Mouse (Mus musculus): ENCODE data around the gene B430218F22Rik. TPM values are rescaled to one million over a fixed set of nuclear protein-coding genes. Genes with fewer than 3 reads are reported as not detected.
"Not testable (repeated sequence)": the region's sequence is repeated elsewhere in the genome, so short reads cannot be mapped to it uniquely, and the experiment has no call there.

Gene B430218F22Rik
- polyA plus RNA-seq (2015; fragmentation: Nextera tagmentation; extraction: Ambion mirVana): 0.64 and 1.00 TPM in 2 replicates

- peak within 1 kb of the TSS; percentile 88 for H3K9ac ChIP-seq
Measured at GRCm38 (mm10) chr13:118386511-118387447, at the start of gene B430218F22Rik, which contains the start of gene Mrps30. Gene B430218F22Rik, plus strand, starts transcription at chr13:118386630. Gene Mrps30, minus strand, starts transcription at chr13:118387252.

GRCm38 (mm10) chr13:118350257-118350656 is 36.2 kb upstream of the B430218F22Rik start:
- H3K4me1 ChIP-seq (replicated peaks): no peaks in the 10 kb centered on the region
- 24% methylated on average over 10 of the region's 10 CpGs for WGBS

More at GRCm38 (mm10) chr13:118386511-118387447, at the start of gene B430218F22Rik, which contains the start of gene Mrps30:
- Histone ChIP-seq H3K4me2 (peak within 1 kb of the TSS; percentile 71), H3K4me1 (replicated peaks) (peaks cover 14% of the 10 kb centered on the region), H3K4me3 (peak within 1 kb of the TSS; percentile 90), H3K27ac (peak within 1 kb of the TSS; percentile 88), H3K9me3 (no peaks in the 10 kb centered on the region), H3K27me3 (0 out of 2 replicates have a peak, but pooled peaks cover 3% of the 10 kb centered on the region), H3K36me3 (peaks cover 25% of the 10 kb centered on the region)
- peak; percentile 98 for ATAC-seq (ENCODE audit: low FRiP score)
- WGBS: under 1% methylated on average over 93 of the region's 93 CpGs

GRCm38 (mm10) chr13:118350870-118351269 is 35.6 kb upstream of the B430218F22Rik start:
- no peaks in the 10 kb centered on the region for H3K9me3 ChIP-seq
- H3K27ac ChIP-seq: no peak overlapping the region
- no peak overlapping the region for H3K9ac ChIP-seq
- 87% methylated on average over 10 of the region's 10 CpGs for WGBS
- ATAC-seq (ENCODE audit: low FRiP score): no peak; the same call in 1 of the 2 replicates
- no peaks in the 10 kb centered on the region for H3K27me3 ChIP-seq
- no peaks in the 10 kb centered on the region for H3K36me3 ChIP-seq
- H3K4me1 ChIP-seq (replicated peaks): no peaks in the 10 kb centered on the region
- no peak overlapping the region for H3K4me3 ChIP-seq
- no peak overlapping the region for H3K4me2 ChIP-seq

More at GRCm38 (mm10) chr13:118350257-118350656, 36.2 kb upstream of the B430218F22Rik start:
- no peaks in the 10 kb centered on the region for H3K27me3 ChIP-seq
- no peak overlapping the region for H3K27ac ChIP-seq
- no peaks in the 10 kb centered on the region for H3K9me3 ChIP-seq
- no peak overlapping the region for H3K9ac ChIP-seq
- ATAC-seq (ENCODE audit: low FRiP score): no peak
- no peaks in the 10 kb centered on the region for H3K36me3 ChIP-seq
- no peak overlapping the region for H3K4me2 ChIP-seq
- H3K4me3 ChIP-seq: no peak overlapping the region

GRCm38 (mm10) chr13:118363342-118363741 is 23.1 kb upstream of the B430218F22Rik start:
- H3K4me3 ChIP-seq: no peak overlapping the region
- H3K9me3 ChIP-seq: no peaks in the 10 kb centered on the region
- WGBS: 91% methylated on average over 6 of the region's 6 CpGs
- no peak overlapping the region for H3K27ac ChIP-seq
- H3K9ac ChIP-seq: no peak overlapping the region
- H3K27me3 ChIP-seq: no peaks in the 10 kb centered on the region
- ATAC-seq (ENCODE audit: low FRiP score): no peak
- H3K36me3 ChIP-seq: no peaks in the 10 kb centered on the region
- no peak overlapping the region for H3K4me2 ChIP-seq
- H3K4me1 ChIP-seq (replicated peaks): no peaks in the 10 kb centered on the region

- Histone ChIP-seq H3K4me1 (replicated peaks) (no peaks in the 10 kb centered on the region), H3K4me2 (no peak overlapping the region), H3K9me3 (no peaks in the 10 kb centered on the region), H3K27ac (no peak overlapping the region), H3K36me3 (no peaks in the 10 kb centered on the region), H3K9ac (no peak overlapping the region), H3K4me3 (no peak overlapping the region), H3K27me3 (no peaks in the 10 kb centered on the region)
- ATAC-seq (ENCODE audit: low FRiP score): no peak
- 73% methylated on average over 1 of the region's 1 CpGs for WGBS
Measured at GRCm38 (mm10) chr13:118365774-118366173, 20.7 kb upstream of the B430218F22Rik start.

GRCm38 (mm10) chr13:118372871-118373270 is 13.6 kb upstream of the B430218F22Rik start:
- no peak for ATAC-seq (ENCODE audit: low FRiP score)
- H3K27me3 ChIP-seq: no peaks in the 10 kb centered on the region
- H3K4me2 ChIP-seq: no peak overlapping the region
- WGBS: 95% methylated on average over 4 of the region's 4 CpGs
- H3K9me3 ChIP-seq: no peaks in the 10 kb centered on the region
- no peak overlapping the region for H3K27ac ChIP-seq
- no peaks in the 10 kb centered on the region for H3K4me1 ChIP-seq (replicated peaks)
- no peak overlapping the region for H3K9ac ChIP-seq
- peaks cover 7% of the 10 kb centered on the region for H3K36me3 ChIP-seq
- no peak overlapping the region for H3K4me3 ChIP-seq

GRCm38 (mm10) chr13:118379155-118379554 is 7.3 kb upstream of the B430218F22Rik start:
- no peaks in the 10 kb centered on the region for H3K27me3 ChIP-seq
- no peak overlapping the region for H3K4me3 ChIP-seq
- H3K4me1 ChIP-seq (replicated peaks): no peaks in the 10 kb centered on the region
- 66% methylated on average over 1 of the region's 1 CpGs for WGBS
- H3K36me3 ChIP-seq: peaks cover 51% of the 10 kb centered on the region
- H3K9me3 ChIP-seq: no peaks in the 10 kb centered on the region
- no peak for ATAC-seq (ENCODE audit: low FRiP score)
- H3K9ac ChIP-seq: no peak overlapping the region
- H3K27ac ChIP-seq: no peak overlapping the region
- no peak overlapping the region for H3K4me2 ChIP-seq

GRCm38 (mm10) chr13:118380381-118380780 is 6.0 kb upstream of the B430218F22Rik start:
- Histone ChIP-seq H3K27me3 (no peaks in the 10 kb centered on the region), H3K36me3 (peaks cover 54% of the 10 kb centered on the region), H3K9me3 (no peaks in the 10 kb centered on the region), H3K27ac (no peak overlapping the region), H3K9ac (no peak overlapping the region), H3K4me2 (no peak overlapping the region), H3K4me1 (replicated peaks) (0 out of 2 replicates have a peak, but pooled peaks cover 4% of the 10 kb centered on the region), H3K4me3 (no peak overlapping the region)
- 84% methylated on average over 10 of the region's 10 CpGs for WGBS
- no peak for ATAC-seq (ENCODE audit: low FRiP score)

GRCm38 (mm10) chr13:118387448-118387801 is 995 bp downstream of the B430218F22Rik start:
- H3K4me2 ChIP-seq: peak overlapping the region; percentile 49
- WGBS: 9% methylated on average over 10 of the region's 10 CpGs
- H3K4me3 ChIP-seq: peak overlapping the region; percentile 90
- not testable (repeated sequence) for H3K27me3 ChIP-seq, H3K9me3 ChIP-seq, H3K9ac ChIP-seq, H3K27ac ChIP-seq
- peak; percentile 80 for ATAC-seq (ENCODE audit: low FRiP score)
- peaks cover 19% of the 10 kb centered on the region for H3K36me3 ChIP-seq
- H3K4me1 ChIP-seq (replicated peaks): peaks cover 14% of the 10 kb centered on the region

- no peaks in the 10 kb centered on the region for H3K9me3 ChIP-seq
- H3K36me3 ChIP-seq: no peaks in the 10 kb centered on the region
- 92% methylated on average over 3 of the region's 3 CpGs for WGBS
- ATAC-seq (ENCODE audit: low FRiP score): no peak
- no peaks in the 10 kb centered on the region for H3K27me3 ChIP-seq
- H3K4me2 ChIP-seq: no peak overlapping the region
- H3K9ac ChIP-seq: no peak overlapping the region
- no peak overlapping the region for H3K27ac ChIP-seq
- H3K4me1 ChIP-seq (replicated peaks): no peaks in the 10 kb centered on the region
- H3K4me3 ChIP-seq: no peak overlapping the region
Measured at GRCm38 (mm10) chr13:118395803-118396202, 9.4 kb downstream of the B430218F22Rik start.

GRCm38 (mm10) chr13:118400340-118400739 is 13.9 kb downstream of the B430218F22Rik start:
- 70% methylated on average over 6 of the region's 6 CpGs for WGBS
- Histone ChIP-seq H3K9ac (no peak overlapping the region), H3K27ac (no peak overlapping the region), H3K9me3 (no peaks in the 10 kb centered on the region), H3K36me3 (no peaks in the 10 kb centered on the region), H3K4me3 (no peak overlapping the region), H3K27me3 (no peaks in the 10 kb centered on the region), H3K4me1 (replicated peaks) (no peaks in the 10 kb centered on the region), H3K4me2 (no peak overlapping the region)
- no peak for ATAC-seq (ENCODE audit: low FRiP score)

GRCm38 (mm10) chr13:118403544-118403943 is 17.1 kb downstream of the B430218F22Rik start:
- Histone ChIP-seq H3K36me3 (no peaks in the 10 kb centered on the region), H3K4me3 (no peak overlapping the region), H3K9me3 (no peaks in the 10 kb centered on the region), H3K27me3 (no peaks in the 10 kb centered on the region), H3K4me2 (no peak overlapping the region), H3K9ac (no peak overlapping the region), H3K4me1 (replicated peaks) (no peaks in the 10 kb centered on the region), H3K27ac (no peak overlapping the region)
- no peak for ATAC-seq (ENCODE audit: low FRiP score)
